Mouse (Mus musculus): ENCODE results near the gene Tkt. TPM values are rescaled to one million over a fixed set of nuclear protein-coding genes. Genes with fewer than 3 reads are reported as not detected.
A peak's percentile ranks its signal among the peaks of the same experiment; 100 is the strongest.

Tkt gene
- total RNA-seq, 2 experiments from 2014 or later = 790 to 884 TPM

DNA sequence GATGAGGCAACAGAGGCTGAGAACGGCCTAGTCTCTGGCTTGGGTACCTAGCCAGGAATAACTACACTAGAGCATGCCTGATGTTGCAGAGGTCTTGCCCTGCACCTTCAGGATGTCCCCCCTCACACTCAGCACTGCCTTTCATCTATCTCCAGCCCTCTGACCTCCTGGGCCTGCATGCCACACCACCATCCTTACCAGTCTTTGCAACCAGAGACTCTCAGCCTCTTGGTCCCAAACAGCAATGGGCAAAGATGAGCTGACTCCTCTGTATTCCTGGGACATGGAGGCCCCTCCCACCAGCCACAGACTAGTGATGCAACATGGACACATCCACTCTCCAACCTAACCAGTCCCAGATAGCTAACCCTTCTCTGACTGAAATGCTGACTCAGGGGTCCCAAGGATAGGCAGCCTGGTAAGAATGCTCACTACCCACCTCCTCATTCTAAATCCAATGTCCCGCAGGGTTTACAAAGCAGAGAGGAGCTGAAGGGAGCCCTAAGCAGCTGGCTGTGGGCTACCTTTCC lies 70.7 kb downstream of the Tkt start:
- no peak for DNase-seq

DNA sequence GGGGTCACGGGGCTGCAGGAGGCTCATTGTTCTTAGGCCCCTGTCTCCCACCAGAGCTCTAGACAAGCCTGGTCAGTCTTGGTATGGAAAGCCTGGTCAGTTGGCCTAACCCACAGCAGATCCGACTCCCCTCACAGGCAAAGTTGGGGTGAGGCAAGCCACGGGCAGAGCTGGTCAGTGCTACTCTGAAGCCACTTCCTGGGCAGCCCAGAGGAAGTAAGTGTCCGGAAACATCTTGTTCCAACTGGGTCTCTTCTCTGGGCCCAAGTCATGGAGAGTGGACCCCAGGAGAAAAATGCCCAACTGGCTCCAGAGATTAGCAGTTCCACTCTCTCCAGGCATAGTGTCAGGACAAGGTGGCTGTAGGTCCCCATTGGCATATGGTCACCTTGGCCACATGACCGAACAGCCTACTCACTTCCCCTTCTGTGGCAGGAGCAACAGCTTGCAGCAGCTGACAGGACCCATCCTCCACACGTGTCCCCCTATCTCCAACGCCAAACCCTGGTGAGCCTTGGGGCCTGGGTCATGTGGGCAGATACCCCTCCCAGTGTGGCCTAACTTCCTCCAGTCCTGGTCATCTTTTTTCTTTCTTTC lies 71.9 kb downstream of the Tkt start:
- DNase-seq = no peak

DNA sequence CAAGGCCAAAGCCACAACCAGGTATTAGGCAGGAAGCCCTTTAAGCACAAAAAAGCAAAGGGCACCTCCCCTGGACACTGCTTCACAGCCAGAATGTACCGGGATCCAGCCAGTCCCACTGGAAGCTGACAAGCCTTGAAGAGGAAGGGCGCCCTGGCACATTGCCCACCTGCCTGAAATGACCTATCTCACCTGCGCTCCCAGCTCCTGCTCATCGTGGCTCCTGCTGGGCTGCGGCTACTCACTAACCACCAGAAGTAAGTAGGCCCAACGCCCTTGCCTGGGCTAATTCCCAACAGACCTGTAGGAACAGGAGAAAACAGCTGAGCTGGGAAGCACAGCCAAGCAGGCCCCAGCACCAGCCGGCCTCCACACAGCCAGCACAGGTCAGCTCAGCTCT lies 74.0 kb downstream of the Tkt start:
- no peak for DNase-seq

DNA sequence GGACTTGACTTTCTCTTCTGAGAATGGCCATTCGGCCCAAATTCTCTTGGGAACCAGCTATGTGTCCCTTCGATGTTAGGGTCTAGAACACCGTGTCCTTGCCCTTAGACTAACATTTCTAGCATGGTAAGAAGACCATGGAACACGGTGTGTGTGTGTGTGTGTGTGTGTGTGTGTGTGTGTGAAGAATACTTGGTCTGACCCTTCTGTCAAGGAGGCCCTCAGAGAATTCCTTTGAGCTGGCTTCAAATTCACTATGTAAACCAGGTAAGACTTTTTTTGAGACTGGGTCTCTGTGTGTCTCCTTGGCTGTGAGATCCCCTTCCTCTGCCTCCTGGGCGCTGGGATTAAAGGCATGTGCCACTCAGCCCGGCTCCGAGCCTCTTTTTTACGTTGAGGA lies 74.4 kb downstream of the Tkt start:
- no peak for DNase-seq

Small RNAs within 50 kb of the gene (microRNA-seq; reads per million reads assigned to microRNA genes)
- gene Mir3076 = 11.1 reads per million, percentile 19 among the genes with 10 or more reads in this experiment

Other genes starting within 250 kb of the Tkt start
- gene Dcp1a, start 68.8 kb upstream of the Tkt start, total RNA-seq (2021) = 10 to 100 TPM; 20.8 to 24.6 TPM
- gene Cacna1d, start 56.9 kb upstream of the Tkt start, total RNA-seq (2021) = 10 to 100 TPM; 11.5 to 17.3 TPM
- gene Prkcd, start 77.9 kb downstream of the Tkt start, total RNA-seq (2021) = 100 to 1,000 TPM in 1 of 2 experiments, 10 to 100 TPM in 1; 80.9 to 129 TPM
- gene Rft1, start 106.0 kb downstream of the Tkt start, total RNA-seq (2021) = 10 to 100 TPM; 21.2 to 24.2 TPM
- gene Sfmbt1, start 166.5 kb downstream of the Tkt start, total RNA-seq (2021) = 10 to 100 TPM; 24.9 to 25.5 TPM